Mouse (Mus musculus) liver, embryonic 14.5 days (tissue): Measurements from ENCODE around the gene Pbx1.

Source experiments
- CTCF ChIP-seq: IDR thresholded peaks from 2 replicates; pipeline ENCODE4 v1.5.1; 2016; ENCODE audit warnings: antibody characterized with exemption, low read depth, control low read depth
- EP300 ChIP-seq: IDR thresholded peaks from 2 replicates; pipeline ENCODE4 v1.6.1; 2016; ENCODE audit warnings: antibody characterized with exemption, low read depth

DNA sequence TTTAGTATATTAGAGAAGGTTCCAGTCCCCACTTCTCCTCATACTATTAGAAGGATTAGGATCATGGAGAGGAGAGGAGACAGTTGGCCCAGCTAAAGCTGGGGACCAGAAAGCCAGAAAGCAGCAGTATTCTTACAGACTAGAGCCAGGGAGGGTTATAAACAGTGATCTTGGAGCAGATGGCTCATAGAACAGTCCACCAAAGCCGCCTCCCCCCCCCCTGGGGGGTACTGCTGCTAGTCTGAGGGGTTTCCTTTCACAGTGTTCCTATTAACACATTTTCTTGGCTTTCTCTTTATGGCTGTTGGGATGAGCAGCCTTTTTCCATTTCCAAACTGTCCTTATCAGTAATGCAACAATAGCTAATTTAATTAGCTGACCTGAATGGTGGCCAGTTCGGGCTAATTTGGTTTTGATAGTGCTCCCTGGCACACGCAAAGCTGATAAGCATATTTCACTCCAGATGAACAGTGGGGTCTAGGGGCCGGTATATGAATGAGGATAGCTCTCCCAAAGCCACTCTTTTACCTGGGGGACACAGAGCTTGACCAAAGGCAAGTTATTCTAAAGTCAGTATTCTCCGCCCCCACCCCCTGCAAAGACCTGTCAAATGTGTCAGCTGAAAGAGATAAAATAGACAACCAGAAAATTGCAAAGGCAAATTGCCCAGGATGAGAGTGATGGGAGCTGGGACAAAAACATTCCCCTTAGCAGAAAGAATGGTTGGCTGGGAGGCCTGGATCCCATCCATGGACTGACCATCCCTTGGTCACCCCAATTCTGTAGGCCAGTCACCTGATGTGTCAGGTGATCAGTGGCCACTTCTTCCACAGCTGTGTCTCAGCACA is 307.2 kb downstream of the Pbx1 start:
- TF ChIP-seq CTCF (no peak), EP300 (no peak)
